Mouse (Mus musculus): Measurements from ENCODE around the gene Zfp526.

The Zfp526 gene

GRCm38 (mm10) chr7:25209161-25209622 is 12.0 kb upstream of the Zfp526 start:
- no peak for DNase-seq (ENCODE audit: low read depth, low spot score)

GRCm38 (mm10) chr7:25210482-25210881 is 10.7 kb upstream of the Zfp526 start:
- no peak for DNase-seq (ENCODE audit: low read depth, low spot score)

GRCm38 (mm10) chr7:25213099-25213498 is 8.1 kb upstream of the Zfp526 start:
- no peak for DNase-seq (ENCODE audit: low read depth, low spot score)

GRCm38 (mm10) chr7:25214172-25214571 is 7.1 kb upstream of the Zfp526 start:
- peak; percentile 82 for DNase-seq (ENCODE audit: low read depth, low spot score)

GRCm38 (mm10) chr7:25217653-25218395 is 3.4 kb upstream of the Zfp526 start:
- DNase-seq (ENCODE audit: low read depth, low spot score) = no peak

- peak; percentile 80 for DNase-seq (ENCODE audit: low read depth, low spot score)
Measured at GRCm38 (mm10) chr7:25218705-25219415, 2.4 kb upstream of the Zfp526 start.

GRCm38 (mm10) chr7:25219416-25219750 is 1.8 kb upstream of the Zfp526 start:
- DNase-seq (ENCODE audit: low read depth, low spot score) = no peak

GRCm38 (mm10) chr7:25219756-25220456 is 1.3 kb upstream of the Zfp526 start:
- DNase-seq (ENCODE audit: low read depth, low spot score) = peak; percentile 97

- DNase-seq (ENCODE audit: low read depth, low spot score) = peak; percentile 65
Measured at GRCm38 (mm10) chr7:25220457-25221101, 646 bp upstream of the Zfp526 start, which contains the start of gene Dedd2. Dedd2 (minus strand) TSS chr7:25220615.

GRCm38 (mm10) chr7:25222275-25222967 is 1.2 kb downstream of the Zfp526 start:
- no peak for DNase-seq (ENCODE audit: low read depth, low spot score)

- no peak for DNase-seq (ENCODE audit: low read depth, low spot score)
Measured at GRCm38 (mm10) chr7:25227523-25228300, 6.5 kb downstream of the Zfp526 start.

- DNase-seq (ENCODE audit: low read depth, low spot score) = no peak
Measured at GRCm38 (mm10) chr7:25230690-25231285, 9.6 kb downstream of the Zfp526 start.

- DNase-seq (ENCODE audit: low read depth, low spot score) = no peak
Measured at GRCm38 (mm10) chr7:25232101-25232648, 10.9 kb downstream of the Zfp526 start.

GRCm38 (mm10) chr7:25233061-25233460 is 11.8 kb downstream of the Zfp526 start:
- no peak for DNase-seq (ENCODE audit: low read depth, low spot score)

GRCm38 (mm10) chr7:25235526-25235925 is 14.3 kb downstream of the Zfp526 start:
- DNase-seq (ENCODE audit: low read depth, low spot score) = no peak

GRCm38 (mm10) chr7:25237249-25238014 is 16.2 kb downstream of the Zfp526 start, which contains the start of gene Gsk3a:
Gsk3a (minus strand) TSS chr7:25237851.
- DNase-seq (ENCODE audit: low read depth, low spot score) = peak; percentile 98

- peak; percentile 98 for DNase-seq (ENCODE audit: low read depth, low spot score)
Measured at GRCm38 (mm10) chr7:25238015-25238706, 16.9 kb downstream of the Zfp526 start.

Data from R1 (cell line).